Mouse (Mus musculus): Measurements from ENCODE around the gene Foxp3.

- TF ChIP-seq CTCF (IDR thresholded peaks at IDR 0.05; ENCODE audit: control insufficient read depth, insufficient read depth, low read length): no peak
- TF ChIP-seq POLR2A (IDR thresholded peaks at IDR 0.05; ENCODE audit: borderline replicate concordance, control insufficient read depth, low read depth, low read length): no peak
These were observed 65.1 kb downstream of the Foxp3 start, which contains the start of gene Syp for GRCm38 (mm10) chrX:7638401-7639091.
